Mouse (Mus musculus): Measurements from ENCODE around the gene Gm20937.
"Not testable (repeated sequence)": the region's sequence is repeated elsewhere in the genome, so short reads cannot be mapped to it uniquely, and the experiment has no call there.

Gene Gm20937

DNA sequence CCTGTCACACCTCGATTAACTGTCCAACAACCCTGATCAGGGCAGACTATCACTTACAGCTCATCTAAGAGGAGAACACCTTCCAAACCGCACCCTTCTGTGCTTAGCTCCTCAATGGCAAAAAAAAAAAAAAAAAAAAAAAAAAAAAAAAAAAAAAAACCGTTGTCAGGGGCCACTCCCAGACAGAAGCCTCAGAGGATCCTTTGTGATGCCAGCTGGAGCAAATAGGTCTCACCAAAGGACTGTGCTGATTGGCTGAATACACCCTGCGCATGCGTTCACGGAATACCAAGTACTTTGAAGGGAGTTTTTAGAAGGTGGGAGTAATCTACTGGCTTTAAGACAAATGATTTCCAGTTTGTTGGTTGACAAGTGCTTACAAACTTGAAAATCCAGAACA, at the start of gene Gm20937:
TSS of gene Gm20937 (minus strand) at position 101 of the 400 bp plus-strand sequence.
- CTCF ChIA-PET: not testable (repeated sequence)

Data from spleen, embryonic (tissue).